Mouse (Mus musculus) spleen, postnatal 4 days (tissue): ENCODE measurements around the gene Klhl21.

ENCODE experiments used
- DNase-seq, 2 experiments: peaks; one replicate each; pipeline ENCODE4 v3.0.0; 2022; ENCODE audit warnings: low spot score in 2 of 2

Gene Klhl21

DNA sequence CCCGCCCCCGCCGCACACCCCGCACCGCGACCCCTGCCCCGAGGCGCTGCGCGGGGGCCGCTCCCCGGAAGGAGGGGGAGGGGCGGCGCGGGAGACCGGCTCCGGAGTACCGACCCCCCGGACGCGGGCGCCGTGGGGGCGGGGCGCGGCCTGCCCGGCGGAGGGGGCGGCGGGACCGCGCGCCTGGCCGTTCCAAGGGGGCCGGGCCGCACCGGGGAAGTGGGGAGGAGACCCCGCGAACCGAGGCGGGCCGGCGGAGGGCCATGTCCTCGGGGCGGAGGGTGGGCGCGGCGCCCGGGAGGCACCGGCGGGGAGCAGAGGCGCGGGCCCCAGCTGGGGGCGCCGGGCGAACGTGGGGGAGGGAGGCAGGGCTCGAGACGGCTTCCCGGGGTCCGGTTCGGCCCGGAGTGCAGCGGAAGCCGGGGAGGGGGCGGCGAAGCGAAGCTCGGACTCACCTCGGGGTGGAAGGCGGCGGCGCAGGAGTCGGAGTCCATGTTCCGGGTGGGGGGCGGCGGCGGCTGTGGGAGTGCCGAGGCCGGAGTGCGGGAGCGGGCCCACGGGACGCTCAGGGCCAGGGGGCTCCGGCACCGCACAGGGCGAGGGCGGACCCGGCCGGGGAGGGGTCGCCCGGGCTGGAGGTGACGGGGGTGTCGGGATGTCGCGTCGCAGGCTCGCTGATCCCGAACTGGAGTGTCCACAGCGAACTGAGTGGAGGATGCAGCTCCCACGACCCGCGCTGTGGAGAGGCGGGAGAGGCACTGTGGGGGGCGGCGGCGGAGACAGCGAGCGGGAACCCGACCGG is 13.0 kb upstream of the Klhl21 start:
- DNase-seq: peak; percentile 49 to 83

DNA sequence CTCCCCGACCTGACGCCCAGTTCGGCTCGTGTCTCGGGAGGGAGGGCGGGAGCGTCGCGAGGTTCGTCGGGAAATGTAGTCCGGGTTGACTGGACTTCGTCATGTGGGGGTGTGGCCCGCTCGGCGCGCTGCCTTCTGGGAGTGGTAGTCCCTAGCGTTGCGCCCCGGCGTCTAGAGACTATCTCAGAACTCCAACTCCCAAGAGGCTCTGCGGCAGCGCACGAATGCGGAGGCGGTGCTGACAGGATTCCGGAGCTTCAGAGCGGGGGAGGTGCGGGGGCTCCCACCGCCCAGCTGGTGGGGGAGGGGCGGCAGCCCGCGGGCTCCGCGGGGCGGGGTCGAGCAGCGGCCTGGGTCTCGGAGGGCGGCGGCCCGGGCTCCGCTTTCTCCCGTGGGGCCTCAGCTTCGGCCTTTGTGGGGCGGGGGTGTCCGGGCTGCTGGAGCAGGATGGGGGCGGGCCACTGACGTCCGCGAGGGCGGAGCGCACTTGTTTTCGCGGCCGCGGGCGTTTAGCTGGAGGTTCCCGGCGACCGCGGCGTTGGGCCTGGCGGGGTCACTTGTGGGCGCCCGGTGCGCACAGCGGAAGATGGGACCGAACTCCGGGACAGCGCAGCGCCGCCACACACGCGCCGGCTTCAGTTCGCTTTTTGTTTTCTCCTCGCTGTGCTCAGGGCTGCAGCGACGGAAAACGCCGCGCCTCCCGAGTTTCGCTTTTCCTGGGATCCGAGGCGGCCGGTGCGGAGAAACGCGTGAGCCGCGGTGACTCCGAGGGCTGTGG is 12.2 kb upstream of the Klhl21 start, which contains the start of gene Phf13:
TSS of gene Phf13 (minus strand) at position 86 of the 778 bp plus-strand sequence.
- DNase-seq: peak; percentile 98 to 99

DNA sequence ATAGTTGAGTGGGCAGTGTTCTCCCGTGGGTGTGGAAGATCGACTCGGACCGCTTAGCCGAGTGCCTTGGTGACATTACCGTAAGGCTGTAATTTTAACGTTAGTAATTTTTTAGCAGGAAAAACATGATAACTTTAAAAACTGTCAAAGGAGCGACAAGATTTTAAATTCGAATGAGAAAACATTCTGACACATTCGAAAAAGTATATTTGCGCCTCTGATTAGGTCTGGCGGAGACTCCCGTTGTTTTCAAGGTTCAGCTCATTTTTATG is 11.7 kb upstream of the Klhl21 start:
- no peak for DNase-seq

DNA sequence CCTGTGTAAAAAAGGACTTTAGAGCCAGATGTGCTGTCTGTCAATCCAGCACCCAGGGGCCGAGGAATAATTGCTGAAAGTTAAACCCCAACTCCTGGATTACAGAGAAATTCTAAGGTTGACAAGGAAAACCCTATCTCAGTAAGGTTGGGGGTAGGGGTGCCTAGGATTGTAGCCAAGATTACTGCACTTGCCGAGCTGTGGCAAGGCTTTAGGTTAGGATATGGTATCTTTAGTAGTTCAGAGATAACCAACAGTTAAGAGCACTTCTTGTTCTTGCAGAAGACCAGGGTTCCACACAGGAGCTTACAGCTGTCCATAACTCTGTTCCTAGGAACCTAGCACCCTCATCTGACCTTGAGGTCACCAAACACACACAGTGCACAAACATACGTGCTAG is 10.9 kb upstream of the Klhl21 start:
- no peak for DNase-seq

DNA sequence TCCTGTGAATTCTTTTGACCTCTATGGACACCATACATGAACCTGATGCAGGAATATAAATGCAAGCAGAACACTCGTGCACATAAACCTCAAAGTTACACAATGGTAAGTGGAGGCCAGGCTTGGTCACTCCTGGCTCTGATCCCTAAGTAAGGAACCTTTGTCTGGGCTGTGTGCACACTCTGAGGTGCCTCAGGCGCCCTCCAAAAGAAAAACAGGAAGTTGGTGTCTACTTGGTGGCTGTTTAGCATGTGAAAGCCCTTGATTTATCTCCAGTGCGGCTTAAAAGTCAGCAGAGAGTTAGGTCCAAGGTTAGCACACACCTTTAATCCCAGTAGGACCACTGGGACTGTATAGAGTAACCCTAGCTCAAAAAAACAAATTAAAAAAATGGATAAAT is 9.1 kb upstream of the Klhl21 start:
- DNase-seq: no peak

DNA sequence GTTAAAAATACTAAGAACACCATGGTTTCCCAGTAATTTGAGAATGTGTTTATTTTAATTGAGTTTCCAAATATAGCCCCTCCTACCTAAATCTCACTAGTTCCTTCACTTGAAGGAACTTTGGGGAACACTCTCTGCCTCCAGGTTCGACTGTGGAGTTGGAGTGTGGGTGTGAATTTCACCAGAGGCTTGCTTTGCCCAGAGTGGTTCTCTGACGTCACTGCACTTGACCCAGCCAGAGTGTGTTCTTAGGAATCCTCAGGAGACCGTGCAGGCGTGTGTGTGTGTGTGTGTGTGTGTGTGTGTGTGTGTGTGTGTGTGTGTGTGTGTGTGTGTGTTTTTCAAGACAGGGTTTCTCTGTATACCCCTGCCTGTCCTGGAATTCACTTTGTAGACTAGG is 7.7 kb upstream of the Klhl21 start:
- no peak for DNase-seq

DNA sequence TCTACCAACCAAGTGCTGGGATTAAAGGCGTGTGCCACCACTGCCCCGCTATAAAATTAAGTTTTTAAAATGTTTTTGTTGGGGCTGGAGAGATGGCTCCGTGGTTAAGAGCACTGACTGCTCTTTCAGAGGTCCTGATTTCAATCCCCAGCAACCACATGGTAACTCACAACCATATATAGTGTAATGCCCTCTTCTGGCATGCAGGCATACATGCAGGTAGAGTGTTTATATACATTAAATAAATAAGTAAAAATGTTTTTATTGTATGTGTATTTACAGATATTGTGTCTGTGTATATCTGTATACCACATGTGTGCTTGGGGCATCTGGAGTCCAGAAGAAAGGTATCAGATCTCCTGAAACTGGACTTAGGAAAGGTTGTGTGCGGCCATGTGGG is 7.3 kb upstream of the Klhl21 start:
- no peak for DNase-seq

DNA sequence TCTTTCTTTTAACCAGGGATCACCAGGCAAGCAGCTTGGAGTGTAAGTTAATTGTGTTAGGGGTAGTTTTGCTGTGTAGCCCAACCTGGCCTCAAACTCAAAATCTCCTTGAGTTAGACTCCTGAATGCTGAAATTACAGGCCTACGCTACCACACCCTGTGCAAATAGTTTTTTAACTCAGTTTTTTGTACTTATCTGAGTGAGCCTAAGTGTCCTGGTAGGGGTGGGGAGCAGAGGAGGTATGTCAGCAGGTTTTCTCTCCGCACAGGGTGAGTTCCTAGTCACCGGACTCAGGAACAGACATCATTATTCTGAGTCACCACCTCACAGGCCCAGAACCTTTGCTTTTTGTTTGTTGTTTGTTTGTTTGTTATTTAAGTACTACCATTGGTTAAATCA is 6.5 kb upstream of the Klhl21 start:
- no peak for DNase-seq

DNA sequence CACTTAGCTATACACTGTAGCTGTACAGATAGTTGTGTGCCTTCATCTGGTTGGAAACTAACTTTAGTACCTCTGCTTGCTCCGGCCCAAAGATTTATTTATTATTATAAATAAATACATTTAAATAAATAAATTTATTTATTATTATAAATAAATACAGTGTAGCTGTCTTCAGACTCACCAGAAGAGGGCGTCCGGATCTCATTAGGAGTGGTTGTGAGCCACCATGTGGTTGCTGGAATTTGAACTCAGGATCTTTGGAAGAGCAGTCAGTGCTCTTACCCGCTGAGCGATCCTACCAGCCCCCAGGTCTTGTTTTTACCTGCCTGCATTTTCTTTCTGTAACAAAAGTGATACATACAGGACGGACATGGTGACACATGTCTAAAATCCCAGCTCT is 2.5 kb upstream of the Klhl21 start:
- DNase-seq: no peak

DNA sequence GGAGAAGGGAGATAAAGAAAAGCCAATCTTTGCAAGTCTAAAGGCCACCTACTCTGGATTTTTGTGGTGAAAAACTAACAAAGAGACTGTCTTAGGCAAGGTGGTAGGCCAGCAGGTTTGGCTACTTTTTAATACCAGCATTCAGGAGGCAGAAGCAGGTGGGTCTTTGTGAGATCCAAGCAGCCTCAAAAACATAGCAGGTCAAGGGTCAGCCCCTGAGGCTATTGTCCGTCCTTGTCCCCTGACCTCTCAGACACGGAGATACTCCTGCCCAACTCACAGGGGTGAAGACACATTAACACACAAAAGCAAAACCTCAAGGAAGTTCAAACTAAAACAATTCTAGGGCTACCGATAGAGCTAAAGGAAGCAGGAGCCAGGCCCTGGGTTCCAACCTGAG is 1.8 kb upstream of the Klhl21 start:
- DNase-seq: no peak

DNA sequence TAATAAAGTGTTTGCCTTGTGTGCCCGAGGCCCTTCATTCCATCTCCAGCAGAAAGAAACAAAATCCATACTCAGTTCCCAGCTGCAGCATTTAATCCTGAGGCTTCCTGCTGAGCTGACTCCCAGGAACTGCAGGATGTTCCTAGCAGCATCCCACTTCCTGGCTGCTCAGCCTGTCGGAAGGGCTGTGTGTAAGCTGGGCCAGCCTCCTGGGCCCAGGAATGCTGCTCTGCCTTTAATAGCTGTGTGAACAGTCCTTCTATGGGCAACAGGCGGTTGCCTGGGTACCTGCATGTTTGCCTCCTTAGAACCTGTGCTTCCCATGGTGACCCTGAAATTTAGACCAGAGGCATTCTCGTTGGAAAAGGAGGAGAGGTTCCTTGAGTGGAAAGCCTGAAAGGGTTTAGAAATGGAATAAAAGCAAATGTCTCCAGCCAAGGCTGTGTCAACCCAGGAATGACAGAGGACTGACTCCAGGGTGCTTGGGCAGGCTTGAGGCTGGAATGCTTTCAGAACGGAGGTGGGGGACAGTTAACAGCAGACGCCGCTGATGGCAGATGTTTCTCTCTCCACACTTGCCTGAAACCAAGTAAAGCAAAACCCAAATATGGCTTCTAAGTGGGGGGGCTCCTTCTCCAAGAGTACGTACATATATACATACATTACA is 989 bp upstream of the Klhl21 start:
- no peak for DNase-seq

DNA sequence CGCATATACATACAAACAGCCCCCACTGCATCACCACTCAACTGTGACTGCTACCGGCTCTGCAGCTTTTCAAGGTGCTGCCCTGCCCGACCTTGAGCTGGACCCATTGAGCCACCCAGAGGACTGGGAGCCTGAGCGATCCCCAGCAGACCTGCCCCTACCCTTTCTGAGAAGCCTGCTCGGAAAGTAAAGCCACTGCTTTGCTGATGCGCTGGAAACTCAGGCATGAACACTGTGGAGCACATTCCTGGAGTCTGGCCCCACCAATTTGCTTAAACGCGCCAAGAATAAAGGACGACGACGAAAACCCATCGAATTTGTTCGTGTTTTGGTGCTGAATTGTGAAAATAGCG is 479 bp upstream of the Klhl21 start:
- DNase-seq: no peak

DNA sequence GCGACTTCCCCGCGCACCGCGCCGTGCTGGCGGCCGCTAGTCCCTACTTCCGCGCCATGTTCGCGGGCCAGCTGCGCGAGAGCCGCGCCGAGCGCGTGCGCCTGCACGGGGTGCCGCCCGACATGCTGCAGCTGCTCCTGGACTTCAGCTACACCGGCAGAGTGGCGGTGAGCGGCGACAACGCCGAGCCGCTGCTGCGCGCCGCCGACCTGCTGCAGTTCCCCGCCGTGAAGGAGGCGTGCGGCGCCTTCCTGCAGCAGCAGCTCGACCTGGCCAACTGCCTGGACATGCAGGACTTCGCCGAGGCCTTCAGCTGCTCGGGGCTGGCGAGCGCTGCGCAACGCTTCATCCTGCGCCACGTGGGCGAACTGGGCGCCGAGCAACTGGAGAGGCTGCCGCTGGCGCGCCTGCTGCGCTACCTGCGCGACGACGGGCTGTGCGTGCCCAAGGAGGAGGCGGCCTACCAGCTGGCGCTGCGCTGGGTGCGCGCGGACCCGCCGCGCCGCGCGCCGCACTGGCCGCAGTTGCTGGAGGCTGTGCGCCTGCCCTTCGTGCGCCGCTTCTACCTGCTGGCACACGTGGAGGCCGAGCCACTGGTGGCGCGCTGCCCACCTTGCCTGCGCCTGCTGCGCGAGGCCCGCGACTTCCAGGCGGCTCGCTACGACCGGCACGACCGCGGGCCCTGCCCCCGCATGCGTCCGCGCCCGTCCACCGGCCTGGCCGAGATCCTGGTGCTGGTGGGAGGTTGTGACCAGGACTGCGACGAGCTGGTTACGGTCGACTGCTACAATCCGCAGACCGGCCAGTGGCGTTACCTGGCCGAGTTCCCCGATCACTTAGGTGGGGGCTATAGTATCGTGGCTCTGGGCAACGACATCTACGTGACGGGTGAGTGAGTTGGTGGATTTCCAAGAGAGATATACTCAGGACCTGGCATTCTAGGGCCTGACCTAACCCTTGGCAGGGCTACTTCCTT is 761 bp downstream of the Klhl21 start:
- peak; percentile 48 to 78 for DNase-seq

DNA sequence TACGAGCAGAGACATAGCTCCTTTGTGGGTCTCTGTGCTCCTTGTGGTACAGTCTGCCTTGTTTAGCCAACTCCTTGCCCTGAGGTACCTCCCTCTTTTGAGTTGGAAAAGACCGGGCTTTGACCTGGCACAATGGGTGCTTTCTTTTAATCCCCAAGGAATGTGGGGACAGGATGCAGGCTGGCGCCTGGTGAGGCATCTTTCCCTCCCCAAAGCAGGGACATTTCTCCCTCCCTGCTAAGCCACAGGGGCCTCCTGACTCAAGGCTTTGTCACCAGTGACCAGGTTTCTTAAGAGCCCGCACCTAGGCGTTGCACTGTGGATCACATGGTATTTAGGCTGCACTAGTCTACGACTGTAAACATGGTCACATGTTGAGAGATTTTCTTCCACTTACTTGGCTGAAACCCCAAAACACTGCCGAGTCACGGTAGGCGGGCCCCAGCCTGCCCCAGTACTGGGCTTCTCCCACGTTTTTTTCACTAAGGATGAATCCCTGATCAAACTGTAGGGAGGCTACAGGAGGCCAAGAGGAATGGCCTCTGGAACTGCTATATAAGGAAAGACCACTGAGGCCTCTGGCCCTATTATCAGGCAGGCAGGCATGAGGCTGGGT is 1.6 kb downstream of the Klhl21 start:
- peak; percentile 63 to 70 for DNase-seq

DNA sequence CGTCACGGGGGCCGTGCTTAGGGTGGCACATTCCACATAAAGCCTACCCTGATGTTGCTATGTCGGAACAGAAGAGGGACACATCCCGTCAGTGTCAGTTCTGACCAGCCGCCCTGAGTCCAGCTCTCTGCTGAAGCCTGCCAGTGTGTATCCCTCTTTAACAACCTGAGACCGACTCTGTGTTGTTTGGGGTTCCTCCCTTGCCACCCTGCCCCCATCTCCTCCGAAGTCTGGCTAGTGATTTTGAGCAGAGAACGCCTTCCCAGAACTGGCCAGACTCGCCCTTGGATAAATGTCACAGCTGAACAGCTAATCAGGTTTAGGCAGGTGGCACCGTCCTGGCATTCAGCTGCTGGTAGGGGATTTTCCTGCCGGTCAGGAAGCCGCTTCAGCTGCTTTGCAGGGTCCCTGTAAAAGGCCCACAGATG is 2.1 kb downstream of the Klhl21 start:
- peak in 1 of 2 experiments; percentile 70 for DNase-seq

DNA sequence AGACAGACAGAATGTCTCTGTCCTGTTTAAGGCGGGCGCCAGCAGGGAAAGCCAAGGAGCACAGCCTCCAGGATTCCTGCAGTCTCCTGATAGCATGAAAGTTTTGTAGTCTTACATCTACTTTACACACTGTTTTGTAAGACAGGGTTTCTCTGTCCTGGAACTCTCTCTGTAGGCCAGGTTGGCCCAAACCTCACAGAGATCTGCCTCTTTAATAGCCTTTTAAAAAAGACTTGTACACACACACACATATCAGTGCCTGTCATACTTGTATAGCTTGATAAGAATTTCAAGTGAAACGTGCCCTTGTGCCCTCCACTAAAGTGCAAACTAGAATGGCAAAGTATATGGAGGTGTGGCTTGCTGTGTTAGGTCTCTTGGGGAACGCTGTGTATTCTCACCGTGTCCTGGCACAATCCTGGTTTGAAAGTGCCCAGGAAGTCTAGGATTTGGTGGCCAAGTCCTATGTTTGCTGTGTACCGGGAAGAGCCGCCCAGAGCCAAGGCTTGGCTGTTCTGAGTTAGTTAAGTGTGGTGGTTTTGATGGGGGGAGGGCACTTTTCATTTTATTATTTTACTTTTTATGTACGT is 2.7 kb downstream of the Klhl21 start:
- DNase-seq: no peak

DNA sequence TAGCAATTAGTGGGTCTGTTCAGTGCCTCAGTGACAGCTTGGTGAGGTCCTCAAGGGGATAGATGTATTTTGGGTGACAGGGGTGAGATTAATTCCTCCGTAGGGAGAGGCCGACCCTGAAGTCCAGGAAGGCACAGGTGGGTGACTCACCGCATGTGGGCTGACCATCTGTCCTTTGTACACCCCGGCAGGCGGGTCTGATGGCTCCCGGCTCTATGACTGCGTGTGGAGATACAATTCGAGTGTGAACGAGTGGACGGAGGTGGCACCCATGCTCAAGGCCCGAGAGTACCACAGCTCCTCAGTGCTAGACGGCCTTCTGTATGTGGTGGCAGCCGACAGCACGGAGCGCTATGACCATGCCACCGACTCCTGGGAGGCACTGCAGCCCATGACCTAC is 3.5 kb downstream of the Klhl21 start:
- DNase-seq: no peak

DNA sequence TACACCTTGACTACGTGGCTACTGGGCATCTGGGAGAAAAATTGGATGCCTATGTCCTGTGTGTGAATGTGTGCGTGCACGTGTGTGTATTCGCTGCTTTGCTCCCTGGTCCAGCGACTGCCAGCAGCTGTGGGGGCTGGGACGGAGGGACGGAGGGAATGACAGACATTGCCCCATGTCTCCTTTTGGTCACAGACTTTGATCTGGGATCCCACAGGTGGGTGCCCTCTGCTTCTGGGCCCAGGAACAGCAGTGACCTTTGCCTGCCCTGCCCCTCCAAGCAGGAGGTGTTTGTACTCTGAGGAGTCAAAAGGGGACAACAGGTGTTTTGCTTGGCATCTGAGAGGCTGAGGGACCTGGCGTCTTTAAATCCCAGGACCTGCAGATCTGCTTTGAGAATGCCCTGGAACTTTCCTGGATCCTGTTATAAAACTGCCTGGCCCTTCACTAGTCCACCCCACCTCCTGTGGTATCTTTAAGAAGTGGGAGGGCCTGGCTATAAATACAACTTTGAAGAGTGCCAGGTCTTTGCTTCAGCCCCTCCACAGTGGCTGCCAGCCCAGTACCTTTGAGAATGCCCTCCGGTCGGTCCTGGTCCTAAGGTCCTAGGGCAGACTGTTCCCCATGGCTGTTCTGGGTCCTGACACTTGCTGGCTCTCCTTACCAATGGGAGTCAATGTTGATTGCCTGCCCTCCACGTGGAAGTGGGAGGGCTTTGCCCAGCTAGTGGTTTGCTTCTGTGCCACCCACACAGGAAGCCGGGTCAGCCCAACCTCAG is 4.6 kb downstream of the Klhl21 start:
- DNase-seq: no peak

DNA sequence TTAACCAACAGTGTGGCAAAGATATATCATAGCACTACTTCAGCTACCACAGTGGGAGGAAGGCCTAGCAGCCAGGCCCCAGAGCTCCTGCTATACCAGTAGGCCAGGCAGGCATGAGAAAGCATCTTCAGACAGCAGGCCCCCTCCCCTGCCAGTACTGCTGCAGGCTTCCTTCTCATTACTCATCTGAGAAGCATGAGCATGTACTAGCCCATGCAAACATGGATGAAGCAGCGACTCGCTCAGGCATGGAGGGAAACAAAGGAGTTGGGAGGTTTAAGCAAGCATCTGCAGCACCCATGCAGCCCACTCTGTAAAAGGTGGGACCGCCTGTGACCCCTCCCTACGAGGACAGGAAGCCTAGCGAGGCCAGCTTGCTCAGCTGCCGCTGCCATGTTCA is 10.5 kb downstream of the Klhl21 start:
- no peak for DNase-seq

DNA sequence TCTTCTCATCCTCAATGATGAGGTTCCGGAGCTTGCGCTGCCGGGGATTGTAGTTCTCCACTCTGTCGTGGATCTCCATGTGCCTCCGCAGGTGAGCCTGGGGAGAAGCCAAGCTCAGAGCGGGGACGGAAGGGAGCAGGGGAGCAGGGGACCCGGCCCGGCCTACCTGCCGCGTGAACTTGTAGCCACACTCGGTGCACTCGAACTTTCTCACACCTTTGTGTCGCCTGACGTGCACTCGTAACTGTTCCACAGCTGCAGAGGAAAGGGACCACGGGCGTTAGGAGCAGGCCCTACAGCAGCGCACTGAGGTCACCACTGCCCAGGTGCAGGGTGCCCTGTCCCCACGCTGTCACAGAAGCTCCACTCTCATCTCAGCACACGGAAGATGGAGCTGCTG is 11.4 kb downstream of the Klhl21 start:
- no peak for DNase-seq
